In genomic region chr10:89512562-89512961, GRCm38 (mm10) we compare ENCODE assay signal across 24 mouse cellular contexts. TPM values are rescaled to one million over a fixed set of nuclear protein-coding genes. Genes with fewer than 3 reads are reported as not detected.
"Had no signal": no experiment of that assay in that cellular context is flagged by ENCODE, and none has a peak within 500 bp of the region (broad histone marks: within the 10 kb centered on the region; RNA-seq: fewer than 3 reads in every experiment).

No protein-coding gene starts in this region.

- H3K4me2 ChIP-seq: heart, embryonic 12.5 days; hindbrain, embryonic 13.5 days; hindbrain, embryonic 15.5 days; kidney, embryonic 15.5 days; limb, embryonic 12.5 days; liver, embryonic 11.5 days; liver, embryonic 13.5 days; liver, embryonic 15.5 days had no signal

- H3K9me3 ChIP-seq: heart, embryonic 10.5 days; hindbrain, embryonic 10.5 days; hindbrain, embryonic 13.5 days; hindbrain, embryonic 15.5 days; kidney, embryonic 15.5 days; limb, embryonic 10.5 days; limb, embryonic 12.5 days; liver, embryonic 13.5 days; liver, embryonic 15.5 days had no signal

- H3K27ac ChIP-seq: gastrocnemius, adult 2 months; heart, embryonic 10.5 days; hindbrain, embryonic 10.5 days; hindbrain, embryonic 13.5 days; hindbrain, embryonic 15.5 days; hindbrain, postnatal 0 days; kidney, embryonic 15.5 days; kidney, postnatal 0 days; layer of hippocampus, adult 2 months; left cerebral cortex, adult 2 months; limb, embryonic 10.5 days; limb, embryonic 12.5 days; liver, embryonic 13.5 days; liver, embryonic 15.5 days had no signal

- H3K4me1 ChIP-seq: heart, embryonic 10.5 days; hindbrain, embryonic 10.5 days; hindbrain, embryonic 13.5 days; hindbrain, embryonic 15.5 days; kidney, embryonic 15.5 days; limb, embryonic 10.5 days; limb, embryonic 12.5 days; liver, embryonic 15.5 days had no signal

- DNase-seq: gastrocnemius, adult 2 months; gastrocnemius, postnatal 10 days; gastrocnemius, postnatal 25 days; heart, adult 18-20 months; heart, postnatal 10 days; heart, postnatal 4 days; kidney, adult 8-10 months; kidney, postnatal 14 days; kidney, postnatal 4 days; liver, embryonic 13.5 days had no signal

- H3K27me3 ChIP-seq: heart, embryonic 12.5 days; hindbrain, embryonic 13.5 days; hindbrain, embryonic 15.5 days; kidney, embryonic 15.5 days; limb, embryonic 12.5 days; liver, embryonic 13.5 days; liver, embryonic 15.5 days had no signal

- H3K36me3 ChIP-seq: heart, embryonic 10.5 days; heart, embryonic 12.5 days; hindbrain, embryonic 10.5 days; hindbrain, embryonic 13.5 days; hindbrain, embryonic 15.5 days; kidney, embryonic 15.5 days; limb, embryonic 10.5 days; limb, embryonic 12.5 days; liver, embryonic 13.5 days; liver, embryonic 15.5 days had no signal

- ATAC-seq: hindbrain, postnatal 0 days had no signal

- H3K4me3 ChIP-seq: gastrocnemius, adult 2 months; heart, embryonic 10.5 days; heart, embryonic 12.5 days; hindbrain, embryonic 10.5 days; hindbrain, embryonic 13.5 days; hindbrain, embryonic 15.5 days; kidney, embryonic 15.5 days; layer of hippocampus, adult 2 months; left cerebral cortex, adult 2 months; limb, embryonic 10.5 days; limb, embryonic 12.5 days; liver, embryonic 13.5 days; liver, embryonic 15.5 days had no signal

- H3K9ac ChIP-seq: heart, embryonic 12.5 days; hindbrain, embryonic 13.5 days; hindbrain, embryonic 15.5 days; kidney, embryonic 15.5 days; limb, embryonic 12.5 days; liver, embryonic 13.5 days; liver, embryonic 15.5 days had no signal

RNA-seq across cellular contexts. Expression of gene Nr1h4, which starts 20.8 kb away (rescaled TPM):
- polyA plus RNA-seq: hindbrain, embryonic 10.5 days; hindbrain, embryonic 13.5 days; hindbrain, embryonic 15.5 days; limb, embryonic 10.5 days; limb, embryonic 12.5 days had no signal
